Mouse (Mus musculus) spleen, adult 10 weeks (tissue): Measurements from ENCODE around the gene Fam114a2. TPM values are rescaled to one million over a fixed set of nuclear protein-coding genes. Genes with fewer than 3 reads are reported as not detected.

Experiments used
- polyA plus RNA-seq: library from polyadenylated mRNA; stranded (reverse); fragments of 350-450 nt; fragmentation: Illumina TruSeq; extraction: RNeasy Lipid Tissue Mini Kit (QIAGEN cat#74804); gene quantifications from one replicate; pipeline ENCODE4 v1.2.3, GENCODE M21; 2015; ENCODE audit warnings: low replicate concordance; ENCODE audit not compliant: insufficient read depth

The Fam114a2 gene
- 77.2 TPM for polyA plus RNA-seq

GRCm38 (mm10) chr11:57518091-57518750 is at the start of gene Fam114a2, which contains the start of gene Mfap3:
Gene Fam114a2 (minus strand): TSS chr11:57518617.
Gene Mfap3 (plus strand): TSS chr11:57518664.

Other genes starting within 250 kb of the Fam114a2 start
- gene Mfap3, start within 50 bp of the Fam114a2 start, polyA plus RNA-seq, result 45.6 TPM
- gene Galnt10, start 126.8 kb upstream of the Fam114a2 start, polyA plus RNA-seq, result 14.0 TPM